Mouse (Mus musculus) heart, embryonic 11.5 days (tissue): ENCODE measurements around the gene Smad6. TPM values are rescaled to one million over a fixed set of nuclear protein-coding genes. Genes with fewer than 3 reads are reported as not detected.

Experiments used
- ATAC-seq: fragments of 200-750 bp; cut with Nextera tagmentation; replicated peaks from 2 replicates; pipeline ENCODE4 v1.8.0; 2017; ENCODE audit warnings: moderate library complexity; ENCODE audit not compliant: insufficient number of reproducible peaks, low FRiP score, low TSS enrichment
- H3K27ac ChIP-seq: fragments of 300-500 bp; sonication (generic); 2 replicates; pipeline ENCODE4 v1.5.1; 2014; ENCODE audit warnings: mild to moderate bottlenecking, low read depth, low read length
- H3K27me3 ChIP-seq: fragments of 300-500 bp; sonication (generic); 2 replicates; pipeline ENCODE4 v1.6.1; 2014; ENCODE audit warnings: mild to moderate bottlenecking, low read length, mixed read lengths; ENCODE audit not compliant: control insufficient read depth, insufficient read depth
- H3K36me3 ChIP-seq: fragments of 300-500 bp; sonication (generic); 2 replicates; pipeline ENCODE4 v1.6.1; 2014; ENCODE audit warnings: mild to moderate bottlenecking, low read length, moderate library complexity, mixed read lengths; ENCODE audit not compliant: control insufficient read depth, insufficient read depth
- H3K4me1 ChIP-seq: fragments of 300-500 bp; sonication (generic); 2 replicates; pipeline ENCODE4 v1.6.1; 2014; ENCODE audit warnings: low read length; ENCODE audit not compliant: control insufficient read depth, insufficient read depth
- H3K4me2 ChIP-seq: fragments of 300-500 bp; sonication (generic); 2 replicates; pipeline ENCODE4 v1.6.1; 2014; ENCODE audit warnings: mild to moderate bottlenecking, moderate library complexity
- H3K4me3 ChIP-seq: fragments of 300-500 bp; sonication (generic); 2 replicates; pipeline ENCODE4 v1.5.1; 2014; ENCODE audit warnings: low read depth, low read length
- H3K9ac ChIP-seq: fragments of 300-500 bp; sonication (generic); 2 replicates; pipeline ENCODE4 v1.6.1; 2014; ENCODE audit warnings: mild to moderate bottlenecking, low read depth, low read length, moderate library complexity
- H3K9me3 ChIP-seq: fragments of 300-500 bp; sonication (generic); replicated peaks from 2 replicates; pipeline ENCODE4 v1.6.1; 2016; ENCODE audit warnings: low read length; ENCODE audit not compliant: control insufficient read depth
- WGBS: fragments of 180-500 bp; shearing (Covaris S2); extraction: QIAGEN DNeasy Blood & Tissue Kit; methylation state at CpG from one replicate; pipeline ENCODE4 v1.1.7; 2014; ENCODE audit not compliant: insufficient replicate concordance; 5-methylcytosine and 5-hydroxymethylcytosine counted together
- polyA plus RNA-seq: library from polyadenylated mRNA; unstranded; fragments of >200 nt; fragmentation: Nextera tagmentation; extraction: Ambion mirVana; gene quantifications from 2 replicates; pipeline ENCODE4 v1.2.1, GENCODE M21; 2014

Gene Smad6
- polyA plus RNA-seq, 1 experiment from 2014 or later = 31.6 TPM

GRCm38 (mm10) chr9:64000085-64000484 is 21.8 kb downstream of the Smad6 start:
- Histone ChIP-seq H3K9ac (no peak overlapping the region), H3K4me3 (no peak overlapping the region), H3K4me1 (peaks cover 50% of the 10 kb centered on the region), H3K9me3 (no peaks in the 10 kb centered on the region), H3K27ac (peak overlapping the region; percentile 29; the same call in 1 of the 2 replicates), H3K27me3 (no peaks in the 10 kb centered on the region), H3K36me3 (peaks cover 29% of the 10 kb centered on the region), H3K4me2 (no peak overlapping the region)
- 79% methylated on average over 5 of the region's 5 CpGs for WGBS
- no peak for ATAC-seq

DNA sequence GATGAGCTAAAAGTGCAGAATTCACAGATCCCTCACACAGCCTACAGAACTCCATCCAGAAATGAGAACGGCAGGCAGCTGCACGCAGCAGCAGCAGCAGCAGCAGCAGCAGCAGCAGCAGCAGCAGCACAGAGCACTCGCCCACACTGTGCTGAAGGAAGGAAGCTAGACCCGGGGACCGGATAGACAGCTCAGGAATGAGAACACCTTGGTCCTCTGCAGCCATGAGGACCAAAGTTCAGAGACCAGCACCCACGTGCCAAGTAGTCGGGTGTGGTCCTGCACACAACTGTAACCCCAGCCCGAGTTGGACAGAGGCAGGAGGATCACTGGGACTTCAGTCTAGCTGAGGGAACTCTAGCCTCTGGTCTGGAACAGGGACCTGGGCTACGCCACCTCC is 22.7 kb downstream of the Smad6 start:
- Histone ChIP-seq H3K4me1 (peaks cover 47% of the 10 kb centered on the region), H3K4me2 (no peak overlapping the region), H3K27ac (no peak overlapping the region), H3K4me3 (no peak overlapping the region), H3K9ac (no peak overlapping the region), H3K27me3 (no peaks in the 10 kb centered on the region), H3K9me3 (no peaks in the 10 kb centered on the region), H3K36me3 (peaks cover 29% of the 10 kb centered on the region)
- no peak for ATAC-seq
- WGBS = 81% methylated on average over 9 of the region's 9 CpGs

- H3K36me3 ChIP-seq = peaks cover 27% of the 10 kb centered on the region
- 81% methylated on average over 14 of the region's 14 CpGs for WGBS
- no peaks in the 10 kb centered on the region for H3K27me3 ChIP-seq
- H3K9me3 ChIP-seq = no peaks in the 10 kb centered on the region
- H3K4me1 ChIP-seq = peaks cover 47% of the 10 kb centered on the region
- H3K4me2 ChIP-seq = no peak overlapping the region
- H3K4me3 ChIP-seq = no peak overlapping the region
- H3K27ac ChIP-seq = no peak overlapping the region
- ATAC-seq = no peak
- no peak overlapping the region for H3K9ac ChIP-seq
Measured at GRCm38 (mm10) chr9:63998026-63998425, 23.8 kb downstream of the Smad6 start.

- Histone ChIP-seq H3K9ac (no peak overlapping the region), H3K27ac (no peak overlapping the region), H3K4me3 (no peak overlapping the region), H3K9me3 (no peaks in the 10 kb centered on the region), H3K36me3 (peaks cover 24% of the 10 kb centered on the region), H3K27me3 (no peaks in the 10 kb centered on the region), H3K4me2 (no peak overlapping the region), H3K4me1 (peaks cover 47% of the 10 kb centered on the region)
- ATAC-seq = no peak
- whole genome bisulfite sequencing = 80% methylated on average over 4 of the region's 4 CpGs
Measured at GRCm38 (mm10) chr9:63997439-63997838, 24.4 kb downstream of the Smad6 start.

DNA sequence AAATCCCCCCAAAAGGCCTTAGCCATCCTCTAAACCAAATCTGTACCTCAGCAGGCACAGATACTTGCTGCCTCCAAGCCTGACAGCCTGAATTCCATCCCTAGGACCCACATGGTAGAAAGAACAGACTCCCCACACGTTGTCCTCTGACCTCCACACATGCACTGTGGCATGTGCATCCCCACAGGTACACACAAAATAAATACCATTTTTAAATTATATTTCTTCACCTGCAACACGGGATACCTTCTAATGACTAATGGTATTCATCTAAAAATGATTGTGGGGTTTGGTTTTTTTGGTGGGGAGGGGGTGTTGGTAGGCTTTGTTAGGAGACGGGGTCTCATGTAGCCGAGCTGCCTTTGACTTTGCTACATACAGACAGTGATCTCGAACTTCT is 28.6 kb downstream of the Smad6 start:
- Histone ChIP-seq H3K4me3 (no peak overlapping the region), H3K36me3 (peaks cover 18% of the 10 kb centered on the region), H3K4me1 (peaks cover 52% of the 10 kb centered on the region), H3K9me3 (no peaks in the 10 kb centered on the region), H3K4me2 (no peak overlapping the region), H3K27me3 (no peaks in the 10 kb centered on the region), H3K9ac (0 out of 2 replicates have a peak overlapping the region, but pooled peaks have one; percentile 16), H3K27ac (peak overlapping the region; percentile 3; the same call in 1 of the 2 replicates)
- WGBS = 81% methylated on average over 5 of the region's 5 CpGs
- ATAC-seq = no peak

DNA sequence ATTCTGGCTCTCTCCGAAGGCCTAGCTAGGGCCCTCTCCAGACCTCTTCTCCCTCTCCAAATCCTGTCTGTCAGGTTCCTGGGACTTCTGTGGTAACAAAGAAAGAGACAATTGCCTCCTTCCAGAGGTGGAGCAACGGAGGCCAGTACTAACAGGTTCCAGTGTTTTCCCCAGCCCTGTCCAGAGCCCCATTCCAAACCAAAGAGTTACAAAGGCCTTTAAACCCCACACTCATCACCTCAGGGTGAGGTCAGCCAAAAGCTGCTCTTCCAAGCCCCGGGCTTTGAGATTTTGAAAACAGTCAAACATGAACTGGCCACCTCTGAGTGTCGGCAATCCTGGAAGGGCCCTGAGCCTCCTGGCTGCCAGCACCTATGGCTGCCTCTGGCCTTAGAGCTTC is 29.1 kb downstream of the Smad6 start:
- Histone ChIP-seq H3K36me3 (peaks cover 17% of the 10 kb centered on the region), H3K4me1 (peaks cover 52% of the 10 kb centered on the region), H3K4me2 (no peak overlapping the region), H3K9ac (0 out of 2 replicates have a peak overlapping the region, but pooled peaks have one; percentile 16), H3K9me3 (no peaks in the 10 kb centered on the region), H3K27me3 (no peaks in the 10 kb centered on the region), H3K27ac (peak overlapping the region; percentile 3), H3K4me3 (no peak overlapping the region)
- ATAC-seq = no peak
- 45% methylated on average over 4 of the region's 4 CpGs for WGBS

DNA sequence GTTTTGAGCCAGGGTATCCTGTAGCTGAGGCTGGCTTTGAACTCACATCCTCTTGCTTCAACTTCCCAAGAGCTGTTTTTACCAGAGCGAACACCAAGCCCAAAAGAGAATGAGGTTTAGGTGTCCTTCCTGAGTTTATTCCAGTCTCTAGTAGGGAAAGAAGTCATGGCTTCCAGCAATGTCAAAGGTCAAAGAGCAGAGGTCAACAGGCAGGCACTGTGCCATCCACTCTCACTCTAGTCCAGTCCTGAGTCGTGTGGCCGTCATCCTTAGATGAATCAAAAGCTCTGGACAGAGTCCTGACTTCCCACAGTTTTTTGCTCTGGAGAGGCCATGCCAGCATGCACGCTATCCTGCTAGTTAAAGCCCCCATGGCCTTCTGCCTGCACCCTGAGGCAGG is 30.7 kb downstream of the Smad6 start:
- Histone ChIP-seq H3K9ac (no peak overlapping the region), H3K36me3 (peaks cover 16% of the 10 kb centered on the region), H3K4me1 (peaks cover 64% of the 10 kb centered on the region), H3K27me3 (no peaks in the 10 kb centered on the region), H3K4me2 (no peak overlapping the region), H3K9me3 (no peaks in the 10 kb centered on the region), H3K4me3 (no peak overlapping the region), H3K27ac (no peak overlapping the region)
- WGBS = 68% methylated on average over 4 of the region's 4 CpGs
- no peak for ATAC-seq

DNA sequence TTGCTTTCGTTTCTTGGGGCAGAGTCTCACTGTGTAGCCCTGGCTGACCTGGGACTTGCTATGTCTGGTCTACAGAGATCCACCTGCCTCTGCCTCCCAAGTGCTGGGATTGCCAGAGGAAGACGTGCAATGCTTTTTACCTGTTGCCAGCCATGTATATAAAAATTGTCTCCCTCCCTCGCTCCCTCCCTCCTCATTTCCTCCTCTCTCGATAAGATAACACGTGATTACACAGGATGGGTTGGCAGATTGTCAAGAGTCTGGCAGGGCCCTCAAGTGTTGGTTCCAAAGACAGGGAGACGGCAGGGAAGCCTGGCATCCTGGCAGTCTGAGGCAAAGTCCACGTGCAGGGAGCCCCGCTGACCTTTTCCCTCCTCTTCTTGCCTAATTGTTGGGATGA is 32.2 kb downstream of the Smad6 start:
- WGBS = 41% methylated on average over 8 of the region's 8 CpGs
- Histone ChIP-seq H3K4me3 (no peak overlapping the region), H3K27me3 (no peaks in the 10 kb centered on the region), H3K4me1 (peaks cover 80% of the 10 kb centered on the region), H3K9ac (no peak overlapping the region), H3K27ac (0 out of 2 replicates have a peak overlapping the region, but pooled peaks have one; percentile 22), H3K36me3 (peaks cover 9% of the 10 kb centered on the region), H3K4me2 (no peak overlapping the region), H3K9me3 (no peaks in the 10 kb centered on the region)
- ATAC-seq = no peak

DNA sequence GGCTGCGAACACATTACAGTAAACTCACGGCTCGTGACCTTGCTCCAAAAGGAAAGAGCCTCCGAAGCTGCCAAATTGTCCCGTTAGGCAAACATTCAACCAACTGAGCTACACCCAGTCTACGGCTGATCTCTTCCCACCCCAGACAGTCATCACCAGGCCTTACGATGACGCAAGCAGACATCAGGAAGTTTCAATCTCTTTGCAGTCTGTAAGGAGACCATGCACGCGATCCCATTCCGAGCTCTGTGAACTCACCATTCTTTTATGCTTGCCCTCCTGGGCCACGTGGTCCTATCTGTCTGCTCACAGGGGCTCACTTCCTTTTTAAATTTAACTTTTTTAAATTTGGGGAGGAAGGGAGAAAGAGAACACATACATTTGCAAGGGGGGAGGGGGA is 32.6 kb downstream of the Smad6 start:
- H3K27ac ChIP-seq = peak overlapping the region; percentile 41; the same call in 1 of the 2 replicates
- no peak overlapping the region for H3K9ac ChIP-seq
- H3K4me2 ChIP-seq = no peak overlapping the region; the same call in 1 of the 2 replicates
- WGBS = 65% methylated on average over 12 of the region's 12 CpGs
- H3K36me3 ChIP-seq = peaks cover 9% of the 10 kb centered on the region
- H3K27me3 ChIP-seq = no peaks in the 10 kb centered on the region
- no peaks in the 10 kb centered on the region for H3K9me3 ChIP-seq
- H3K4me3 ChIP-seq = no peak overlapping the region
- H3K4me1 ChIP-seq = peaks cover 84% of the 10 kb centered on the region
- no peak for ATAC-seq
